Mouse (Mus musculus): Measurements from ENCODE around the gene Lrrc36.

- TF ChIP-seq CTCF (IDR thresholded peaks at IDR 0.05; ENCODE audit: low read depth) (peak; percentile 51), EP300 (IDR thresholded peaks at IDR 0.05; ENCODE audit: low read depth) (no peak)
Observed at GRCm38 (mm10) chr8:105413391-105413790, at the start of gene Lrrc36, which contains the start of gene Kctd19.

Measured in liver, postnatal 0 days (tissue).